Mouse (Mus musculus) thymus, postnatal 25 days (tissue): ENCODE measurements around the gene Sipa1.

Source experiments
- DNase-seq: peaks from one replicate; pipeline ENCODE4 v3.0.0; 2022

Sipa1 gene

DNA sequence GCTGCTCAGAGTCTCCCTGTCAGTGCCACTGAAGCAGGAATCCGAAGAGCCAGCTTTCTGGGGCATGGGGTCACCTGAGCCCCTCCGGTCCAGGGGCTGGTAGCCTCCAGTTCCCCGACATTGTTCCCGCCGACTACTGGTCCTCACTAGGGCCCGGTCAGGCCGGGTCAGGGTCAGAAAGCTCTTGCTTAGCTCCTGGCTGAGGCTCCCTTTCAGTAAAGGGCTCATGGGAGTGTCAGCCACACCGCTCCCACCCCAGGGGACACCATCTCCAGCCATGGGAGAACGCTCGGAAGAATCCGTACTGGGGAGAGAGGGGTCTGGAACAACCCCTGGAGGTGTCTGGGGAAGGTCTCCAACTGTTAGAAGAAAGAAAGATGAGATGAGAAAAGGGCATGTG is 22.4 kb upstream of the Sipa1 start:
- DNase-seq = no peak

GRCm38 (mm10) chr19:5685431-5685830 is 21.9 kb upstream of the Sipa1 start:
- DNase-seq = no peak

- DNase-seq = no peak
Observed at GRCm38 (mm10) chr19:5684985-5685384, 21.5 kb upstream of the Sipa1 start.

DNA sequence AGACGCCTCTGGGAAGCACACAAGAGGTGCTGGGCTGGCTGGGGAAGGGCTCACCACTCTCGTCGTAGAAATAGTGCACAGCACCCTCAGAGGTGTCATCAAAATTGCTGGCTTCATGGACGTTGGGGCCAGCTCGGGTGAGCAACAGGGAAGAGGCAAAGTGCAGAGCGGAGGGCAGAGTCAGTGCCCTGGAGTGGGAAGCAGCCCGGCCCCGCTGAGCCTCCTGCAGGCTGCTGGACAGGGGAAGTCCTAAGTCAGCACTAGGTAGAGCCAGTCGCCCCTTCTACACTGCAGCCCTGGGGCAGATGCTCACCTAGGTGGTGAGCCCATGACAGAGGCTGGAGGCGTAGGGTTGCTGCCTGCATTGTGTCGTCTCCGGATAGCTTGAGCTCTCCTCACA is 20.7 kb upstream of the Sipa1 start:
- no peak for DNase-seq

DNA sequence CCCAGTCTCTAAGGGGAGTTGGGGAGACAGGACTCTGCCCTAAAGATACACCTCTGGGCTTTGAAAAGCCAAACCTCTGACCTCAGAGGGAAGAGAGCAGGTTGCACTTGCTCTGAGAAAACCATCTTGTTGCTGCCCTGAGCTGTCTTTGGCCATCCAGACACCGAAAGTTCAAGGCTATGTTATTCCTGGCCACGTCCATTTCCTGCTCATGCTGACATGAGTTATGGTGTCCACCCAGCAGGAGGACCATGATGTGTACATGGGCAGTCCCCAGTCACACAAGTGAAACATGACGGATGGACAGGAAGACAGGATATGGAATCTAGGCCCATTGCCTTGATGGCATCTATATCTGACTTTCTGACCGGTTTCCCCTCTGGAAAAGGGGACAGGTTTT is 16.9 kb upstream of the Sipa1 start:
- DNase-seq = no peak

- DNase-seq = no peak
Observed at GRCm38 (mm10) chr19:5668372-5668771, 4.9 kb upstream of the Sipa1 start.

GRCm38 (mm10) chr19:5666386-5666785 is 2.9 kb upstream of the Sipa1 start:
- DNase-seq = no peak

- no peak for DNase-seq
Observed at GRCm38 (mm10) chr19:5665465-5665864, 2.0 kb upstream of the Sipa1 start.

DNA sequence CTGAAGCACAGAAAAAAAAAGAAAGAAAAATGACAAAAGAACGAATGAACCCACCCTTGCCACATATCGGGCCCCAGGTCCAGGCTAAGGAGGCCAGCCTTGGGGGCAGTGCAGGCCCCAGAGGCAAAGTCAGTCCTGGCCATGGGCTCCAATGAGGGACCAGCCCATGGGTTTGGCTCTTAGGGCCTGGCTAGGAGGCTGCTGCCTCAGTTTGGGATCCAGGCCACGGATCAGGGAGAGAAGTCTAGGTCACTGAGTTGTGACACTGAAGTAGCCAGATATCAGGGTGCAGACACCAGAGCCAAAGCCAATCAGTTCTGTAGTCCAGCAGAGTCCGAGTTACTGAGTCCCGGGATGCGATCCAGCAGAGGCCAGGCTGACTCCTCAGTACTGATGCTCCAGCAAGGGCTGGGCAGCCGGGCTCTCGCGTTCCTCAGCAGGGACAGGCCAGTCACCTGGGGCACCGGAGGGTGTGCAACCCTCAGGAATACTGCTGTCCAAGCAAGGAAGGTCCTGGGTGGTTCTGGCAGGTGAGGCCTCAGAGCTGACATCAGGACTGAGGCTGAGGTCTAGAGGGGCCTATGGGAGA is 1.3 kb upstream of the Sipa1 start:
- no peak for DNase-seq

GRCm38 (mm10) chr19:5662310-5662709 is 1.2 kb downstream of the Sipa1 start:
- DNase-seq = peak; percentile 57

DNA sequence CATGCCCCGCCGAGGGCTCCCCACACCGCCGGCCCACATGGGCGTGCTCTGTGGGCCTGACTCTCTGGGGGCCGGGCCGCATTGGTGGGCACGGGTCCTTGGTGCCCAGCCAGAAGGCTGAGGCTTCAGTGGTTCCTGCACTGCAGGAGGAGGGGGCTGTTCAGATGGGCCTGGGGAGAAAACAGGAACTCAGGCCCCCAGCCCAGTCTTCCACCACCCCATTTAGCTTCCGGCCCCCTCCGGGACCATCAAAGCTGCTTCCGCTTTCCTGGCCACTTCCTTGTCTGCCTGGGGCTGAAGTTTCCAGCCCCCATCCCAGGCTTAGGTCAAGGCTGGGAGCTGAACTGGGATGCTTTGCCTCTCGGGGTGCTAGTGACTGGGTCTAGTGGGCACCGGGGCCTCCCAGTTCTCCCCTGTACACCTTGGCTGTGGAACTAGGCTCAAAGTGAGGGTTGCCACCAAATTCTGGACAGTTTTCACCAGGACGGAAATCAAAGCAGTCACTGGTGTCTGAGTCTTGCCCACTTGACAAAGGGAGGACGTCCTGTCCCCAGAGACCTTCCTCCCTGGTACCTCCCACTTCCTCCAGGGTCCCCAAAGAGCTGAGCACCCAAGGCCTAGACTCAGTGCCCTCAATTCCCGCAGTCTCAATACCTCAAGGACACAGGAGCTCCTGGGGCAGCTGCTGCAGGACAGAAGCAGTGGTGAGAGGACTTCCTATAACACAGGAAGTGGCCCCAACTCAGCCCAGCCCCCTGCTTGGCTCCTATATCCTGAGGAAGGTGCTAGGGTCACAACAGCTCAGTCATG is 2.4 kb downstream of the Sipa1 start:
- peak; percentile 75 for DNase-seq

DNA sequence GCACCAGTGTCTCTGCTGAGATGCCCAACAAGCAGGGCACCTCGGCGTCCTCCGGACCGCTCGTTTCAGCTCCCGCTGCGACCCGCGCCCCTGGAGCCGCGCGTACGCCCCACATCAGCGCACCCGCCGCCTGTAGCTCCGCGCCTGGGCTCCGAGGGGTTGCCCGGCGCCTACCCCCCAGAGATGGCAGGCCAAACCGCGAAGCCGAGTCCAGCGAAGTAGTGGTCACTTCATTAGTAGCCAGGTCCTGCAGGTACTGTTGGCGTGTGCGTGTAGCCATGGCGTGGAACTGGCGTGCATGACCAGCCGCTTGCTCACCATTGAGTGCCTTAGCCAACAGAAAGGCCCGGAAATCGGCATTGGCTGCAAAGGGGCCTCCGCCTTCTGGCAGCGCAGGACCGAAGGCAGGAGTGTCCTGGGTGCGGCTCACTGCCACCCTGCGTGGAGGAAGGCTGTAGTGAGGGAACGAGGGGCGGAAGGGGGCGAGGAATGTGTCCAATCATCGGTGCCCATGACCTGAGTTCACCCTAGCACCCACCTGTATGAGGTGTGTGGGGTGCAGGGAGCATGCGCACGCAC is 8.7 kb downstream of the Sipa1 start:
- no peak for DNase-seq

DNA sequence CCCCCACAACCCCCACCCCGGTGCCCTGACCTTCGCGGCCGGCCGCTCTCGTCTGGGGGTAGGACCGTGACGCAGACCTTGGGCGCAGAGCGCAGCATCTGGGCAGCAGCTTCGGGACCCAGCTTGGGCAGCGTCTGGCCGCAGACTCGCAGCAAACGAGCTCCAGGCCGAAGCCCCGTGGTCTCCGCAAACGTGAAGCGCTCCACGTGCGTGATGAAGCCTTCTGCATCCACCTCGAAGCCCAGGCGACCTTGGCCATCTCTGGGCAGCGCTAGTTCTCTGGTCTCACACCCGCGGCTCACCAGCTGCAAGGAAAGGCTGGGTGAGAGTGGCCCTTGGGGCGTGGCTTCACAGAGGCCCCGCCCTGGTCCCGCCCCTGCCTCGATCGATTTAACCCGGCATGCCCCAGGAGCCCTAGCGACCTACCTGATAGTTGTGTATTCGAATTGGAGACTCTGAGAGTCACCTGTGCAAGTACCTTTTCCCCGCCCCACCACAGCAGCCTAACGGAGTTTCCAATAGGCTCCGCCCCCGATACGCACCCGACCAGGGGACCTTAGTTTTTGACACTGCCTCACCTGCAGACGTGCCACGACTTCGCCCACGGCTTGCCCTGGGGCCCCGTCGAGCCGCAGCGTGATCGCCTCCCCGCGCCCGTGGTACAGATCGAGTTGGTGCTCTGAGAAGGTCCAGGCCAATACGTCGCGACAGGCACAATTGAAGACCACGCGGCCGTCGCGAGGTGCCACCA is 9.4 kb downstream of the Sipa1 start:
- DNase-seq = no peak

GRCm38 (mm10) chr19:5652570-5652969 is 10.9 kb downstream of the Sipa1 start:
- DNase-seq = no peak

- DNase-seq = no peak
Observed at GRCm38 (mm10) chr19:5651502-5652274, 11.8 kb downstream of the Sipa1 start.

DNA sequence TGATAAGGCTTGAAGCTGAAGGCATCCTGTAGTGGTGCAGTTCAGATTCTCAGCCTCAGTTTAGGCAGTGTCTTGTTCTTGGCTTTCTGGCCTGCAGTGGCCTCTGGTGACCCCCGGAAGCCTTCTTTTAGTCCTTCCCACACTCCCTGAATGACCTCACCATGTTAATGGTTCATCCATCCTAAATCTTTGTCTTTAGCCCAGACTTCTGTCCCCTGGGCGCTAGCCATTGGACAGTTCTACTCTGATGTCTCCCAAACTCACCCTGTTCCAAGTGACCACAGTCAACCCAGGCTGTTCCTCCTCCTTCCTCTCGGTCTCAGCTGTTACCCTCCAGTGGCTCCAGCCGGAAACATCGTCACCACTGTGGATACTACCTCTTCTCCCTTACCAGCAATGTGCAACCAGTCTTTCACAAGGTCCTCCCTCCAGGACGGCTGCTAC is 14.2 kb downstream of the Sipa1 start:
- no peak for DNase-seq

GRCm38 (mm10) chr19:5648401-5649297 is 14.9 kb downstream of the Sipa1 start:
- peak; percentile 86 for DNase-seq

- DNase-seq = no peak
Observed at GRCm38 (mm10) chr19:5647791-5648190, 15.7 kb downstream of the Sipa1 start.

DNA sequence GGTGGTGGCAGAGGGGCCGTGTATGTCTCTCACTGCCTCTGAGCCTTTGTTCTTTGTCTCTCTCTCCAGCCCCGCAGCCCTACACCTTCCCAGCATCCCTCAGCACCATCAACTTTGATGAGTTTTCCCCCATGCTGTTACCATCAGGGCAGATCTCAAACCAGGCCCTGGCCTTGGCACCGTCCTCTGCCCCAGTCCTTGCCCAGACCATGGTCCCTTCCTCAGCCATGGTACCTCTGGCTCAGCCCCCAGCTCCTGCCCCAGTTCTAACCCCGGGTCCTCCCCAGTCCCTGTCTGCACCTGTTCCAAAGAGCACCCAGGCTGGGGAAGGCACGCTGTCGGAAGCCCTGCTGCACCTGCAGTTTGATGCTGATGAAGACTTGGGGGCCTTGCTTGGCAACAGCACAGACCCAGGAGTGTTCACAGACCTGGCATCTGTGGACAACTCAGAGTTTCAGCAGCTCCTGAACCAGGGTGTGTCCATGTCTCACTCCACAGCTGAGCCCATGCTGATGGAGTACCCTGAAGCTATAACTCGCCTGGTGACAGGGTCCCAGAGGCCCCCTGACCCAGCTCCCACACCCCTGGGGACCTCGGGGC is 16.7 kb downstream of the Sipa1 start:
- DNase-seq = no peak

DNA sequence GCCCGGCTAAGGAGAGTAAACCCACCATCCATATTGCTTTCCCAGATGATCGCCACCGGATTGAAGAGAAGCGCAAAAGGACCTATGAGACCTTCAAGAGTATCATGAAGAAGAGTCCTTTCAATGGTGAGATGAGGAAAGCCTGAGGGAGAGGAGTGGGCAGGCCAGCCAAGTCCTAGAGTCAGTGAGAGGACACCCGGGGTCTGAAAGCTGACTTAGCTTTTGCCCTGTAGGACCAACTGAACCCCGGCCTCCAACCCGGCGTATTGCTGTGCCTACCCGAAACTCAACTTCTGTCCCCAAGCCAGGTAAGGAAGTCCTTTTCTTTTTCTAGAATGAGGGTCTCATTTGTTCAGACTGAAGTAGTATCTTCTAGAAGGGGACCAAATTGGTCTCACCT is 18.2 kb downstream of the Sipa1 start:
- DNase-seq = no peak

DNA sequence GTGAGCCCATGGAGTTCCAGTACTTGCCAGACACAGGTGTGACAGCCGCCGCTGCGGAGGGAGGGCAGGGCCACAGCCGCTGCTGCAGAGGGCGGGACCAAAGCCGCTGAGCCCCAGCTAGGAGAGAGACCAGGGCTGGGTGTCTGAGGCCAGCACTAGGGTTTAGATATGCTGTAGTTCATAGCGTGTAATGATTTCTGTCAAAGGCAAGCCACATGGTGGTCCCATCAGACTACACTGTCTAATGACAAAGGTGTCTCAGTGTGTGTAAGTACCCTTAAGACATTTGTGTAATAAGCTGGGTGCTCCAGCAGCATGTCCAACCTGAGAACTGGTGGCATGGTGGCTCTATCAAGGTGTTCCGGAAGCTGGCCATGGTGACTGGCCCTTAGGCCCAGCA is 21.9 kb downstream of the Sipa1 start:
- DNase-seq = no peak
